Mouse (Mus musculus) kidney, postnatal 25 days (tissue): Measurements from ENCODE around the gene Ptch1.

ENCODE experiments used
- DNase-seq, 2 experiments: peaks; one replicate each; pipeline ENCODE4 v3.0.0; 2021; ENCODE audit warnings: mixed read lengths in 2 of 2

Ptch1 gene

DNA sequence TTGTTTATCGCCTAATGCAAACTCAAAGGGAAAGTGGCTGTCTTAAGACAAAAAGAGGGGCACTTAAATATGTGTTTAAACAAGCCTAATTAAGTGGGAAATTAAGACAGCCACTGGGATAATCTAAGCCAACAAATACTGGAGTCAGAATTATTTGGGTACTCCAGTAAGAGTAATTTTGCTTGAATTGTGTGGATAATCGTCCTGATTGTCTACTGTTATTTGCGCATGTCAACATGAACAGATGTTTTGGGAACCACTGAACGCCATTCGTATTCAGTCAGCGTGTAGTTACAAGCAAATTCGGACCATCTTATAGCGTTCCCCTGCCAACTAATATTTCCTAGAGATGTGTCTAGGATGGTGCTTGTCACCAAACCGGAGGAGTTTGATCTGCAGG is 42.5 kb downstream of the Ptch1 start:
- DNase-seq, result no peak

DNA sequence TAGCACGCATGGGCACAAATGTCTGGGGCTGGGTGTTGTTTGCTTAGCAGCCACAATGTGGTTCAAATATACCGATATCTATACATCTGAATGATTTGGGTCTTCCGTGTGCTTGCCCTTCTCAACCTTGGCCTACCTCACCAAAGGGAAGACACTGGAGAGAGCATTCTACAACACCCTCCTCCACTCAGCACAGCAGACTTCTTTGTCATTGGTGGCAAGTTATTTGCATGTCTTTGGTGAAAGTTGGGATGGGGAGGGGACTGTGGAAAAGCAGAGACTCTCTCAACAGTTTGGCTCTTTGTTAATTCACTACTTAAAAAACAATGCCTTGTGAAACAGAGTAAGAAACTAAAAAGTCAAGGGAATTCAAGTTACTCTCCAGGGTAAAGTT is 43.0 kb downstream of the Ptch1 start:
- no peak for DNase-seq

DNA sequence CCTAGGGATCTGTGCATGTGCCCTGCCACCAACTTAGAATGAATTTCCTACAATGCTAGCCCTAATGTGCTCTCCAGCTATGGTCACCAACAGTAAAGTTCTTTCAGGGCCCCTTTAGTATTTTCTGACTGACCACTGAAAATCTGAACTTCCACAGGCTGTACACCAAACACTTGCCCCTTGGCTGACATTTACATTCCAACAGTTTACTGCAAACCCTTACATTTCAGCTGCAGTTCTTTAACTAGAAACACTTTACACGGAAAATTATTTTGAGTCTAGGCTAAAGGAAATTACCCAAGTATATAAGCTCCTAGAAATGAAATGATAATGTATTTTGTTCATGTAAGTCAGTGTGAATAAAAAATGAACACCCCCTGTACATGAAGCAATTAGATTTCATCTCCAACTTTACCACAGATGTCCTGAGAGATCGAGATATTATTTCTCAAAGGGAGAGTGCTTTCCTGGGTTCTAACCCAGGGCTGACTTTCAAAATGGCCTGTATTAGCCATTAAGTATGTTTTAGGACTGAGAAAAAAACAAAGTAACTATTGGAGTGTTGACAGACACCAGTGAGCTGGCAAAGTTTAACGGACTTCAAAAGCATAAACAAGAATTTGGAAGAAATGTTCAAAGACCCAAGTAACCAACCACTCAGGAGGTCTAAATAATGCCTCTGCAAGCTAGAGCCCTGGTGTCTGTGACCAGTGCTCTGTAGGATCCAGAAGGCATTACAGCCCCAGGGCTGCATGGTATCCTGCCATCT is 43.6 kb downstream of the Ptch1 start:
- DNase-seq, result no peak

DNA sequence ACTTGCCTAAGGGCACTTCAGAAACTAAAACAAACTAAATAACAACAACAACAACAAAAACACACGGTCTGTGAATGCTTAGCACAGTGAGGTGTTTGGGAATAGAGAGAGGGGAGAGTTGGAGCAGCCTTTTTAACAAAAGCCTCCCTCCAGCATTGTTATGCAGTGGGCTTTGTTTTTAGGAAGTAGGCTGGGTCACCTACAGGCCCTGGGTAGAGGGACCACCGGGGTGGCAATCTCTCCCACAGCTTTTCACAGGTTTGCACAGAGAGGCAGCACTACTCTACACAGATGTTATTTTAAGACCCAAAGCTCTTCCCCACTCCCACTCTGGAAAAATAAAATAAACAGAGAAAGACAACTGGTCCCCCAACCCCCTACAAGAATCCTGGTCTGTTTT is 44.5 kb downstream of the Ptch1 start:
- no peak for DNase-seq

DNA sequence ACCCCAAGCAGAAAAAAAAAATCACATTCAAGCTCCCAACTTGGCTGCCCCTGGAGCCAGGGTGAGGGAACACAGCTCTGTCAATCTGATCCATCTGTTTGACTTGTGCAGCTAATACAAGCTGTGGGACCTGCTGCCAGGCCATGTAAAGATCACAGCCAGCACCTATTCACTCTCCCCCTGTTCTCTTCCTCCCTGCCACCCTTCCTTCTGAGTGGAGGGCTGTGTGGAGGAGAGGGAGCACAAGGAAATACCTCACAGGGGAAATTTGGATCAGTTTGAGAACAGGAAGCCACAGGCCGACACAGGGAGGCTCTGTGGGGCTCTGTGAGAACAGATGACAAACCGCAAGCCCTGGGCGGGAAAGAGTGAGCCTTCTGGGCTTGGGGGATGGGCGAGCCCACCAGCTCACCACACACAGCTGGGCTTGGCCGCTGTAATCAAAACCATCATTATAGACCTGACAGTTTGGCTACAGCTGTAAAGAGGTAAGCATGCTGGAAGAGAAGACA is 45.2 kb downstream of the Ptch1 start:
- DNase-seq, result no peak

DNA sequence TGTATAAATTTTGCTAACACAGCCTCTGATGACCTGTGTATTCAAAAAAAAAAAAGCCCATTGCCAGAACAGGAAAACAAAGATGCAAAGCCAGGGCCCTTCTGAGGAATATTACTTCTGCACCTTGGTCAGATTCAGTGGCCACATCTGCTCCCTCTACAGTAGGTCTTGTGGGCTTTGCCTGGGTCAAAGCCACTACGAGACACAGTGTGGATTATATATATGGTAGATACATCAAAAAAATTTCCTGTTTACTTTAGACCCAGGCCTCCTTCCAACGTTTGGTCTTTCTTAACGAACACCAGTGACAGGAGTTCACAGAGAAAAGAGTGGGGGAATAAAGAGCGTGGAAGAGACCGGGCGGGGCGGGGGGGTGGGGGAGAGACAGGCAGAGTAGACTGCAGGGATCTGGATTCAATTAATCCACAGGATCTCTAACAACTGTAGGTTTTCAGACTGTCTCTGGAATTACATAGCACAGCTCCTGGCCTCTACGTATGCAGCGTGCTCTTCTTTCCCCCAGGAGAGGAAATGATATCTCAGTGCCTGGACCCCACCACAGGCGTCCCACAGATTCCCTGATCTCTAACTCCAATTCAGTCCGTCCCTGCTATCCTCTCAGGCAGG is 47.7 kb downstream of the Ptch1 start:
- DNase-seq, result no peak

DNA sequence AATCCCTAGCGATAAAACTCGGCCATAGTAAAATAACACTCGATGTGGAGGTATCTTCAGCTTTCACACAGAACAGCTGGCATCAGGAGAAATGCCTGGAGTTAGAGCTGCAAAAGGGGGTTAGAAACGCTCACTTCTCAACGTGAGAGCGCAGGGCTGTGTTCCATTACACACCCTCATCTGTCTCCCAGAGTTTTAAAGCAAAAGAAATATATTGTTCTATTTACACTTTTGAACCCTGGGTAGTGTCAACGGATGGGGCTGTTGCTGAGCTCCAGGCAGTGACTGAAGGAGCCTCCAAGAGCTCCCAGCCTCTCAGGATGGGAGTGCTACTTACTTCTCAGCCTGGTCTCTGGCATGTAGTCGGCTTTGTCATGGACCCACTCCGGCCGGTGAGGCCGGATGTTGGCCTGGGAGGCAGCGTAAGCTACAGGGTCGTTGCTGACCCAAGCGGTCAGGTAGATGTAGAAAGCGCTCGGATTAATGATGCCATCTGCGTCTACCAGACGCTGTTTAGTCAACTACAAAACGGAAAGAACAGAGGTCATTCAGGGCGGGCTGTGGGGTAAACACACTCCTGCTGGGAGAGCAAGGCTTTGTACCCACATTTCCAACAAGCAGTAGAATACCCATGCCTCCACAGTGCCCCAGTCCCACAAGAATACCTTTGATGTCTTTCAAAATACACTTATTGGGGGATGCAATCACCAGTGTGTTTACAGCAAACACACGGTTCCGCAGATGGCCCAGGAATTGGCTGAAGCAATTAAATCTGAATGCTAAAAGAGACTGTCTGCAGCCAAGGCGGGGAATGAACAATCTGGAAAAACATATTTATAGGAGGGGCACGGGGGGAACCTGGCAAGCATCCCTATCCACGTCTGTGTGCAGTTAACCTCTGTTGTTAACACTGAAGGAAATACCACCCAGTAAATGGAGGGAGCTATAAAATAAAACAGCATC is 48.5 kb downstream of the Ptch1 start:
- peak in 1 of 2 experiments; percentile 41 for DNase-seq

DNA sequence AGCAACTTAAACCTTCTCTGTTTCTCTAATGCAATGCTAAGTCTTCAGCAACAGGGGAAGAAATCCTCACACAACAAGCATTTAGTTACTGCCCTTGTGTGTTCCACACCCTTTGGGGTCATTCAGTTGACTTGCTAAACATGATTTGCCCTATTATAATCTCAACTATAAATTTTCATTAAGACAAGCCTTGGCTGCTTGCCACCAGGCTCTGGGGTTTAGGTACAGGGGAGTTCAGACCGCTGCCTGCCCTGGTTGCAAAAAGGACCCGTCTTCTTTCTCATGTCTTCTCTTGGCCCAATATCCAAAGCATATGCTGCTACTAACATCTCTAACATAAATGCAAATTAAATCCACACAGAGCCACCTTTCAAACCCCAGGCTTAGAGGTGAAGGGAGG is 49.3 kb downstream of the Ptch1 start:
- DNase-seq, result no peak

DNA sequence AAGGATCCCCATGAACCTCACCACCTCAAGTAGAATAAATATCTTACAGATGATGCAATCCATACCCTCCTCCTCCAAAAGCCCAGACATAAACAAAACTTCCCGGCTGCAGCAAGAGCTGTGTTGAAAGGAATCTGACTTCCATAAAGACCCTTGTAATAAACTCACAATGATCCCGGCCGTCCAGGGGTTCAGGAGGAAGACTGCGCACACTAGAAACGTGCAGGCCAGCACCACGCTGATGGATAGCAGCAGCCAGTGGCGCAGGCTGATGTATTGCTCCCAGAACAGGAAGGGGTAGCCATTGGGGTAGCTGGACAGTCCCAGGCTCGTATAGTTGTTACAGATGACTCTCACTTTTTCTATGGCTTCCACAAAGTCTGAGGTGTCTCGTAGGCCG is 50.6 kb downstream of the Ptch1 start:
- no peak for DNase-seq

DNA sequence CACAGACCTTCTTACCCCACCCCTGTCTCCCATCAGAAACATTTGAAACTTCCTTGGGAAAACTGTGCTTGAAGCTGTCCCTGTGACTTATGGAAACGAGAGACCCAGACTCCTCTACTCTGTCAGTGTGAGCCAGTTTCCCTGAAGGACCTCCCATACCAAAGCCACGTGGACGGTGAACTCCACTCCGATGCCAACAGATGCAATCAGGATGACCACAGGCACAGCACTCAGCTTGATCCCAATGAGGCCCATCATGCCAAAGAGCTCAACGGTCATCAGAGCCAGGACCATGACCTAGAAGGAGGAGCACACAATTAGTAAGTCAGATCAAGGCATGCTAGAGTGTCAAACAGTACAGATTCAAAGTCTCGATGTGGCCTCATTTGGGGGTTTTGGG is 53.3 kb downstream of the Ptch1 start:
- DNase-seq, result no peak

DNA sequence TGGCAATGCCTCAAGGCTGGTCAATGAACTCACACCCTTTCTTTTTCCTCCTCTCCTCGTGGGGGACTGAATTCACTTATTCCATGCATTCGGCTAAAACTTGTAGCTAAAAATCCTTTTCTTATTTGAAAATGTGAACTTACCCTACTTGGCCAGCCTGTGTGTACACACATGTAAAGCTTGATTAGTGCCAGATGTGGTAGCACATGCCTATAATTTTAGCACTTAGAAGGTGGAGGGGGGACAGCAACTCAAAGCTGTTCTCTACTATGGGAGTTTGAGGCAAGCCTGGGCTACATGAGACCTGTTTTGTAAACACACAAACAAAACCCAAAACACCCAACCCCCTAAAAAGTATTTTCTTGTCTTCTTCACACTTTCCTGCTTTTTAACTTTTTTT is 56.9 kb downstream of the Ptch1 start:
- DNase-seq, result no peak

DNA sequence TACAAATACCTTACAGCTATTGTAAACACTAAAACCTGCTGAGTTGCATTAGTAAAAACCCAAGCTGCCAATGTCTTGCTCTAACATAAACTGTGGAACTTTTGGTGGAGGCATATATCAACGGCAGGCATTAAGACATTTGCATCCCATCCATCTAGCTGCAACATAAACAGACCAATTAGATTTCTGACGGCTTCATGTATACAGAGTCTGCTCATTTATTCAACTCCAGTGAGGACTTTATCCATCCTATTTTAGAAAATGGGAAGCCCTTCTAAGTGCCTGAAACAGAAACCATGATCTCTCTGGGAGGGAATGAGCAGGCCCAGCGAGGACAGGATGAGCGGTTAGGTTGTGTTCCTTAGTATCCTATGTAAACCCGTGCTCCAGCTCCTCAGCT is 57.9 kb downstream of the Ptch1 start:
- DNase-seq, result no peak

DNA sequence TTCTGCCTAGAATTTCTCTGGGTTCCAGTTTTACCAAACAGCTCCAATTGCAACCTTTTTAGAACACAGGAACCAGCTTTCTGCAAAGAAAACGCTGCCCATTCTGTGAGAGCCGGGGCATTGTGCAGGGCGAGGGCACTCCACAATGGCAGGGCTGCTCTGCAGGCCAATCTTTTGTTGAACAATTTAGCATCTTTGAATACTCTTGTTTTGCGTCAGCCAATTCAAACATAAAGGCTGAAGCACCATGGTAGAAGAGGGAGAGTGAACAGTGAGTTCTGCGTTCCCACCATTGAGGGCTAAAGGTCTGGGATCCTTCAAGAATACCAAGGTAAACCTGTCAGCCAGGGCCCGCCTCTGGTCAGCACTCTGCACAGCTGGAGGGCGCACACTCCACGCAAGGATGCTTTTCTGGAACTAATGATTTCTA is 58.5 kb downstream of the Ptch1 start:
- DNase-seq, result no peak

DNA sequence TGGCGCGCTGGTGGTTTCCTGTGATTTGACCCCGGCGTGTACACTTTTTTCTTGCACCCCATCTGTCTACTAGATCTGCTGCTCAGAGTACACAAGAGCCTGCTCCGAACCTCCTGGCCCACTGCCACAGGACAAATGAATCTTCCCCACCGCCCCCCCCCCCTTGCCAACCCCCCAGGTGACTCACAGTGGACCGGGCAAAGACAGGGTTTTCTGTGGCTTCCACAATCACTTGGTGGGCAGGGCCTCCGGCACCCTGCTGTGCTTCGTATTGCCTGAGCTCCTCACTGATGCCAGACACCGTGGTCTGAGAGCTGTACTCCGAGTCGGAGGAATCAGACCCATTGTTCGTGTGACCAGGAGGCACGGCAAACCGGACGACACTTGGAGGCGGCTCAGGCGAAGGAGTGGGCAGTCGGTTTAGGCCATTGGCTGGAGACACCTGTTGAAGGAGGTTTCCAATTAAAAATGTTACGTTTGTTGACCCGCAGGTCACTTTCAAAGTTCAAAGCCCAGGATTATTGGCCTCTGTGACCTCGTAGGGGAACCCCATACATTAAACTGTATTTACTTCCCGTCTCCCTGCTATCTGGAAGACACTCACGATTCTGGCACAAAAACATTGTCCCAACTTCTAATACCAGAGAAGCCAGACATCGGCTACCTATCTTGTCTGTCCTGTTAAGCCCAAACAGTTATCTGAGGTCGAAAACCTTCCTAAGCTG is 59.9 kb downstream of the Ptch1 start:
- DNase-seq, result no peak

DNA sequence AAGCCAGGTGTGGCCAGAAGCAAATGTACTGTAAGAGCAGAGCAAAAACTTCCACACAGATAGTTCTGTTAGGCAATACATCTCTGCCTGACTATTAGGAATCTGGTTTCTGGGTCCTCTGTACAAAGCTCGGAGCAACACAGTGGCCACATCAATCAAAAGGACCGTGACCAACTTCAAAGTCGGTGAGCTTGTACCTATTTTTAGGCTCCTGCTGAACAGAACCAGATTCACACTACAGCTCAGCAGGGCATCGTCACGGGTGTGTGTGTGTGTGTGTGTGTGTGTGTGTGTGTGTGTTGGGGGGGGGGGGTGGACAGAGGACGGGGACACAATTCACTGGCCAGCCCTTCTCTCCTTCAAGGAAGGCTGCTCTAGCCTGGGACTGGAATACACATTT is 61.0 kb downstream of the Ptch1 start:
- DNase-seq, result no peak

DNA sequence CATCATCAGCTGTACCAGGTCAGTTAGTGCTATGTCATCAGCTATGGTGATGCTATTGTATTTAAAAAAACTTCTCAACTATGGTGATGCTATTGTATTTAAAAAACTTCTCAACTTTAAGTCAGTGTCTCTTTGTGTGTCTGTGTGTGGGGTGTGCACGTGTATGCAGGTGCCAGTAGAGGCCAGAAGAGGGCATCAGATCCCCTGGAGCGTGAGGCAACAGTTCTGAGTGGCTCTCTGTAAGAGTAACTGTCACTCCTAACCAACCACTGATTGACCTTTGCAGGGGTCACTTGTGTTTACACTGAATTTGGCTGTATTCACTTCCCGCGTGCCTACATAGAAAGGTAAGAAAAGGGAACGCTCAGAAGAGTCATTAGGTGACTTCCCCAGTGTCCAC is 65.6 kb downstream of the Ptch1 start:
- no peak for DNase-seq

DNA sequence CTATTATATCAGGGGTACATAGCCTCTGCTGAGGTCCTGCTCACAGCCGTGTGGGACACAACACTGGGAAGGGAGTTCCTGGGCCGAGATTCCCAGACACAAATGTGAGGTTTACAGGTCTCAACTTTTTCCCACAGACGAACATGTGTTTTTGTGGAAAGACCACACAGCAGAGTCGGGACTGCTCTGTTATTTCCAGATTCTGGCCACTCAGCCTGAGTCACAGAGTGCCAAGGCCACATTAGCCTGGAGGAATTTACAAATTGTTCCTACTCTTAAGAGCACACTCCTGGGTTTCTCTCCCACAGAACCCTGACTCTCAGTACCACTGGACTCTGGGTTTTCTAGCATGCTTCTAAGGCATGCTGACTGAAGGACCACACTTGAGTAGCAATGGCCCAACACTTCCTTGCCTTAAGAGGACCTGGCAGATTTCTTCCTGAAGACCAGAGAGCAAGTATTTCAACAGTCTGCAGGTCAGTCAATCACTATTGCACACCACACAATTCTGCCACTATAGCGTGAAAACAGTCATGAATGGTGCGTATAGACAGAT is 66.3 kb downstream of the Ptch1 start:
- DNase-seq, result no peak

DNA sequence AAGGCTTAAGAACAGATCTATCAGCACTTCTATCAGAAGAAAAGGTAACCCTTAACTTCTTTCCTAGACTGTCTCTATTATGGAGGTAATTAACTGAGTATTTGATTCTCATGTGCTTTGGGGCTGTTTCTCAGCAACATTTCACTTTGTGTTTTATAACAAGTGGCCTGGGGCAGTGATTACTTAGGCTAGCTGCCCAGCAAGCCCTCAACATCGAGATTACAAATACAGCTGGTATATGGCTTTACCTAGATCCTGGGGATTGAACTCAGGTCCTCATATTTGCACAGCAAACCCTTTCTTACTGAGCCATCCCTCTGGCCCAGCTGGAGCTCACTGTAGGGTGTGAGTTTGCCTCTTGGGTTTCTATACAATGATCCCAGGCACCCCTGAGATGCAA is 67.0 kb downstream of the Ptch1 start:
- DNase-seq, result no peak

DNA sequence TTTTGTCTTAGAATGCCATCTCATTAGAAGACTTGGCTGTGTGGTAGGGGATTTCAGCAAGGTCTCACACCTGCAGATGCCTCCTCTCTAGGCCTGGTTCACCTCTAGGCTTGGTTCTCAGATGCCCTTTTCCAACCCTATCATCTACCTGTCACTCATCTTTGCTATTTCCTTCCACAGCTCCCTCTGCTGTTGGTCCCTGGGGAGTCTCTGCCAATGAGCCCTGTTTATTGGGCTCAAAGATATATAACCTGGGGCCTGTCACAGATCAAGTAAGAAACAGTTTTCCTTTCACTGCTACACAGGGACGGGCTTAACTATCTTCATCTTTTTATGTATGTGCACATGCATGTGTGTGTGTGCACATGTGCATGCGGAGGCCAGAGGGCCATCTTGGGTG is 71.0 kb downstream of the Ptch1 start:
- no peak for DNase-seq

DNA sequence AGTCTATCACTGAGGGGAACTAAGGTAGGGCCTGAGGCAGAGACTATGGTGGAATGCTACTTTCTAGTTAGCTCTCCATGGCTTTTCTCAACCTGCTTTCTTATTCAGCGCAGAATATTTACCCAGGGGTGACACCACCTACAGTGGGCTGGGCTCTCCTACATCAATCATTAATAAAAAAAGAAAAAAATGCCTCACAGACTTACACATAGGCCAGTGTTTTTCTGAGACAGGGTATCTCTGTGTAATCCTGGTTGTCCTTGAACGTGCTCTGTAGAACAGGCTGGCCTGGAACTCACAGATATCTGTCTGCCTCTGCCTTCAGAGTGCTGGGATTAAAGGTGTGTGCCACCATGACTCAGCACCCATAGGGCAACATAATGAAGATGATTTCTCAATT is 73.9 kb downstream of the Ptch1 start:
- no peak for DNase-seq

DNA sequence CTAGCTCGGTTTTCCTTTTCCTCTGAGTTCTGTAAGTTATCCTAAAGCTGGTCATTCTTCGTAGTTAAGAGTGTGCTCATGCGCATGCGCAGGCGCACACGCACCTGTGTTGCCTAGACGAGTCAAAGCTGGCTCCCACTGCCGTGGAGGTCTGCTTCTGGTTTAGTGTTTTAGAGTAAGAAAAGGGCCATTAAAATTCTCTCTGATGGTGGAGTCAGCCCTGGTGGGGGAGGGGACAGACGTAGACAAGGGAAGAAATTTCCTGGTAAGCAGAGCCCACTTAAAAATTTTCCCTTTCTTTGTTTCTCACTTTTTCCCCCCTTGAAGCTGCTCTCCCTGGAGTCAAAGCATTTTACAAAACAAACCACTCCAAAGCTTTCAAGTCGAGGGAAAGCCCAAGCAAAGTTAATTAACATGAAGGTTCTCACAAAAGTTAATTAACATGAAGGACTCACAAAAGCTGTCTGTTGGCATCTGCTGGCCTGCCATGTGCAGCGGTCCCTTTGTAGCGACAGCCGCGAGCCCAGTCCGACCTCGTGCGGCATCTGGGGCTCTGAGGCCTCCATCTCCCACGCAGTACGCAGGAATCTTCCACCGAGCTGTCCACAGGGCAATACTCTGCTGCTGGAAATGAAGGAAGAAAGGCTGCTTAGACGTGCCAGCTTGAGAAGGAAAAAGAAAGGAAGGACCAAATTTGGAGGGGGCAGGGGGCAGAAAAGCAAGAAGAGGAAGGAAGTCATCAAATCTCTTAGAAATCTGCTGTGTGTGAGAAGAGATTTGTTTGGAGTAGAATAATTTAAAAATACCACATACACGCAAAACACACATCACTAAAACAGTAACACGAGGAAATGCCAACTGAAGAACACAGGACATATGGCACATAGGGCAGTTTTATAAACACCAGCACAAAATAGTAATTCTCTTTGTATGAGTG is 76.5 kb downstream of the Ptch1 start, which contains the start of gene Fancc:
Gene Fancc, minus strand, starts transcription at position 633 of the 937 bp plus-strand sequence.
- peak; percentile 33 to 51 for DNase-seq
